ENCODE assay signal across 9 mouse cellular contexts in the genomic region with DNA sequence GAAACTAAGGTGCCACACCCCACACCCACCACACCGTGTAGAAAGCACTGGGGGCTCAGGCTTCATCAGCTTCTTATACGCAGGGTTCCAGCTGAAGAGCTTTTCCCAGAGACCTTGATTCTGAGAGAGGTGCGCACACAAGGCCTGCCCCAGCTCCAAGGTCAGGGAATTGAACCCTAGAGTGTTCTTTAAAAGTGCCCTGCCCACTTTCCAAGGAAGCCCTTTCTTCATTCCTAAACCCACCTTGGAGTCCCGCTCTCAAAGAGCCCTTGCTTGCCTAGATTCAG. TPM values are rescaled to one million over a fixed set of nuclear protein-coding genes. Genes with fewer than 3 reads are reported as not detected.
DNase-seq lines count a peak whose midpoint lies in the region; ATAC-seq and TF ChIP-seq lines count a peak whose summit lies in the region.
"Had no signal": no experiment of that assay in that cellular context is flagged by ENCODE, and none has a peak within 500 bp of the region (broad histone marks: within the 10 kb centered on the region; RNA-seq: fewer than 3 reads in every experiment).

No protein-coding gene starts in this region.

- TF ChIP-seq POLR2A in thymus, adult 2 months (IDR thresholded peaks at IDR 0.05; ENCODE audit: control insufficient read depth, extremely low read depth, insufficient read depth, low read length, poor library complexity) = no peak

- H3K27ac ChIP-seq in heart, embryonic 10.5 days = peak overlapping the region; percentile 94
- peak overlapping the region; percentile 92 for H3K27ac ChIP-seq in midbrain, embryonic 10.5 days (replicated peaks)
- no peak overlapping the region for H3K27ac ChIP-seq in midbrain, embryonic 16.5 days (ENCODE audit: low read length)
- H3K27ac ChIP-seq in thymus, adult 2 months (ENCODE audit: control insufficient read depth, insufficient read depth, low read length) = no peak overlapping the region

- H3K36me3 ChIP-seq in heart, embryonic 10.5 days = 0 out of 2 replicates have a peak, but pooled peaks cover 3% of the 10 kb centered on the region
- H3K36me3 ChIP-seq in midbrain, embryonic 10.5 days = 0 out of 2 replicates have a peak, but pooled peaks cover 2% of the 10 kb centered on the region
- no peaks in the 10 kb centered on the region for H3K36me3 ChIP-seq in midbrain, embryonic 16.5 days (ENCODE audit: control insufficient read depth, insufficient read depth, low read length)
- no peaks in the 10 kb centered on the region for H3K36me3 ChIP-seq in thymus, adult 2 months (ENCODE audit: control insufficient read depth, insufficient read depth, low read length)

- ATAC-seq in midbrain, embryonic 16.5 days = no peak
- no peak for ATAC-seq in erythroblast, adult 5-6 weeks (replicated peaks; ENCODE audit: low FRiP score, poor library complexity, severe bottlenecking)

- no peak for TF ChIP-seq CTCF in thymus, adult 2 months (IDR thresholded peaks at IDR 0.05; ENCODE audit: borderline replicate concordance, control insufficient read depth, extremely low read depth, insufficient read depth, low read length, poor library complexity)

- no peaks in the 10 kb centered on the region for H3K27me3 ChIP-seq in heart, embryonic 10.5 days (ENCODE audit: insufficient read depth, poor library complexity, severe bottlenecking)
- H3K27me3 ChIP-seq in midbrain, embryonic 10.5 days (ENCODE audit: low read depth, poor library complexity, severe bottlenecking) = peaks cover 5% of the 10 kb centered on the region
- H3K27me3 ChIP-seq in midbrain, embryonic 16.5 days (ENCODE audit: control insufficient read depth, insufficient read depth, low read depth, low read length) = no peaks in the 10 kb centered on the region
- H3K27me3 ChIP-seq in thymus, adult 2 months (ENCODE audit: control insufficient read depth, insufficient read depth, low read length) = no peaks in the 10 kb centered on the region

- H3K9me3 ChIP-seq in heart, embryonic 10.5 days = no peaks in the 10 kb centered on the region
- H3K9me3 ChIP-seq in midbrain, embryonic 10.5 days (replicated peaks) = peaks cover 10% of the 10 kb centered on the region; the same call in 1 of the 2 replicates
- H3K9me3 ChIP-seq in midbrain, embryonic 16.5 days (replicated peaks; ENCODE audit: control insufficient read depth, low read length, poor library complexity, severe bottlenecking) = no peaks in the 10 kb centered on the region

- no peak for DNase-seq in heart, embryonic 10.5 days (ENCODE audit: low spot score)
- DNase-seq in heart, adult 11 months = no peak
- no peak for DNase-seq in midbrain, embryonic 10.5 days (ENCODE audit: low spot score)
- DNase-seq in kidney, postnatal 10 days = peak; percentile 41
- no peak for DNase-seq in thymus, adult 2 months
- no peak for DNase-seq in ovary, postnatal 10 days (ENCODE audit: low spot score)

- peaks cover 58% of the 10 kb centered on the region for H3K4me1 ChIP-seq in heart, embryonic 10.5 days
- peaks cover 58% of the 10 kb centered on the region for H3K4me1 ChIP-seq in midbrain, embryonic 10.5 days
- H3K4me1 ChIP-seq in midbrain, embryonic 16.5 days (ENCODE audit: control insufficient read depth, insufficient read depth, low read length) = peaks cover 6% of the 10 kb centered on the region
- no peaks in the 10 kb centered on the region for H3K4me1 ChIP-seq in thymus, adult 2 months (replicated peaks; ENCODE audit: control insufficient read depth, insufficient read depth, low read length)

- WGBS in heart, embryonic 10.5 days = 42% methylated on average over 4 of the region's 4 CpGs
- 39% methylated on average over 4 of the region's 4 CpGs for WGBS in midbrain, embryonic 10.5 days
- 48% methylated on average over 4 of the region's 4 CpGs for WGBS in midbrain, embryonic 16.5 days
- WGBS in thymus, adult 2 months = 89% methylated on average over 4 of the region's 4 CpGs

- no peak overlapping the region for H3K4me2 ChIP-seq in midbrain, embryonic 16.5 days (ENCODE audit: low read length)

- peak overlapping the region; percentile 40 for H3K4me3 ChIP-seq in heart, embryonic 10.5 days
- peak overlapping the region; percentile 40; the same call in 1 of the 2 replicates for H3K4me3 ChIP-seq in midbrain, embryonic 10.5 days
- no peak overlapping the region for H3K4me3 ChIP-seq in midbrain, embryonic 16.5 days (ENCODE audit: low read depth, low read length)
- no peak overlapping the region for H3K4me3 ChIP-seq in thymus, adult 2 months (ENCODE audit: control insufficient read depth, insufficient read depth, low read length)

- no peak overlapping the region for H3K9ac ChIP-seq in midbrain, embryonic 16.5 days (ENCODE audit: low read depth, low read length)

RNA-seq across cellular contexts. Expression of a gene that starts 44.4 kb away (rescaled TPM):
- polyA plus RNA-seq in heart, embryonic 10.5 days (2016; fragmentation: Nextera tagmentation; extraction: Ambion mirVana) = 1.3 and 1.8 TPM in 2 replicates
- 3.5 and 4.0 TPM in 2 replicates for polyA plus RNA-seq in midbrain, embryonic 10.5 days (2016; fragmentation: Nextera tagmentation; extraction: Ambion mirVana)
- polyA plus RNA-seq in midbrain, embryonic 16.5 days (2015; fragmentation: Nextera tagmentation; extraction: Ambion mirVana) = 0.99 and 2.1 TPM in 2 replicates
- not detected in 2 replicates for total RNA-seq in erythroblast, adult 5-6 weeks (2015; ENCODE audit: low replicate concordance)
- total RNA-seq in erythroblast, adult 5-6 weeks (2017; ENCODE audit: low replicate concordance) = not detected in 2 replicates
- 4.0 and 5.2 TPM in 2 replicates for polyA plus RNA-seq in thymus, adult 2 months (2012; rRNA removed)
- total RNA-seq: liver, adult 2 months had no signal
- polyA plus RNA-seq: liver, adult 2 months had no signal

RNA-seq across cellular contexts. Expression of a gene that starts 48.6 kb away (rescaled TPM):
- 102 and 116 TPM in 2 replicates for polyA plus RNA-seq in heart, embryonic 10.5 days (2016; fragmentation: Nextera tagmentation; extraction: Ambion mirVana)
- 126 and 127 TPM in 2 replicates for polyA plus RNA-seq in midbrain, embryonic 10.5 days (2016; fragmentation: Nextera tagmentation; extraction: Ambion mirVana)
- polyA plus RNA-seq in midbrain, embryonic 16.5 days (2015; fragmentation: Nextera tagmentation; extraction: Ambion mirVana) = 105 and 109 TPM in 2 replicates
- 2.7 TPM in 2 replicates for total RNA-seq in erythroblast, adult 5-6 weeks (2015; ENCODE audit: low replicate concordance)
- 3.9 TPM in 1 of 2 replicates, not detected in the other for total RNA-seq in erythroblast, adult 5-6 weeks (2017; ENCODE audit: low replicate concordance)
- polyA plus RNA-seq in thymus, adult 2 months (2012; rRNA removed) = 30.5 and 33.9 TPM in 2 replicates

Comparison
In these comparisons a context has a peak if more than half of its experiments do, and no peak if none do; other contexts are left out.
1. H3K27ac ChIP-seq: peak in heart, embryonic 10.5 days (single experiment) and midbrain, embryonic 10.5 days (single experiment); none in midbrain, embryonic 16.5 days (single experiment) and thymus, adult 2 months (single experiment).
2. H3K4me3 ChIP-seq: peak in heart, embryonic 10.5 days (single experiment) and midbrain, embryonic 10.5 days (single experiment); none in midbrain, embryonic 16.5 days (single experiment) and thymus, adult 2 months (single experiment).